Mouse (Mus musculus) MEL (cell line): ENCODE measurements around the gene Zmynd11. TPM values are rescaled to one million over a fixed set of nuclear protein-coding genes. Genes with fewer than 3 reads are reported as not detected.

Experiments
- DNase-seq: peaks from one replicate; pipeline ENCODE4 v3.0.0; 2011; ENCODE audit warnings: low read depth, low spot score
- H3K27ac ChIP-seq: 2 replicates; pipeline ENCODE4 v1.5.1; 2012; ENCODE audit warnings: low read depth, mild to moderate bottlenecking, control low read depth, low read length, moderate library complexity; ENCODE audit not compliant: control insufficient read depth
- H3K27me3 ChIP-seq, 2 experiments: fragments of 150-350 bp in 1 of 2; sonication (generic) in 1 of 2; 2 replicates each; pipeline ENCODE4 v1.6.1; 2012; ENCODE audit warnings: low read length in 2 of 2, mild to moderate bottlenecking in 2 of 2, improper control_type of control experiment in 1 of 2, moderate library complexity in 1 of 2; ENCODE audit not compliant: insufficient read depth in 2 of 2, control insufficient read depth in 1 of 2
- H3K36me3 ChIP-seq, 2 experiments: 2 replicates each; pipeline ENCODE4 v1.6.1; 2012 to 2014; ENCODE audit warnings: low read length in 2 of 2, improper control_type of control experiment in 1 of 2, inconsistent platforms in 1 of 2, mild to moderate bottlenecking in 1 of 2; ENCODE audit not compliant: insufficient read depth in 2 of 2, control insufficient read depth in 1 of 2
- H3K4me1 ChIP-seq, 2 experiments: fragments of 150-350 bp in 1 of 2; sonication (generic) in 1 of 2; 2 replicates each; pipeline ENCODE4 v1.6.1; 2012; ENCODE audit warnings: low read length in 2 of 2, improper control_type of control experiment in 1 of 2, mild to moderate bottlenecking in 1 of 2; ENCODE audit not compliant: insufficient read depth in 2 of 2, control insufficient read depth in 1 of 2
- H3K4me3 ChIP-seq, 2 experiments: fragments of 150-350 bp in 1 of 2; sonication (generic) in 1 of 2; 2 replicates each; pipeline ENCODE4 v1.5.1; 2012; ENCODE audit warnings: low read depth in 2 of 2, low read length in 2 of 2, mild to moderate bottlenecking in 2 of 2, moderate library complexity in 2 of 2, control low read depth in 1 of 2, improper control_type of control experiment in 1 of 2; ENCODE audit not compliant: control insufficient read depth in 1 of 2, insufficient read depth in 1 of 2
- H3K79me2 ChIP-seq: 2 replicates; pipeline ENCODE4 v1.6.1; 2012; ENCODE audit warnings: mild to moderate bottlenecking, low read length, moderate library complexity; ENCODE audit not compliant: control insufficient read depth, poor library complexity, insufficient read depth
- H3K9ac ChIP-seq: 2 replicates; pipeline ENCODE4 v1.6.1; 2012; ENCODE audit warnings: low read depth, mild to moderate bottlenecking, control low read depth, low read length, moderate library complexity; ENCODE audit not compliant: control insufficient read depth, poor library complexity, severe bottlenecking
- H3K9me3 ChIP-seq: fragments of 150-350 bp; sonication (generic); replicated peaks from 2 replicates; pipeline ENCODE4 v1.6.1; 2012; ENCODE audit warnings: mild to moderate bottlenecking, low read length, improper control_type of control experiment, moderate library complexity; ENCODE audit not compliant: insufficient read depth
- CHD1 ChIP-seq: IDR thresholded peaks from 2 replicates; pipeline ENCODE4 v1.6.1; 2012; ENCODE audit warnings: low read depth, mild to moderate bottlenecking, inconsistent platforms, low read length, improper control_type of control experiment
- CTCF ChIP-seq, 3 experiments: IDR thresholded peaks in 2 of 3; conservative IDR thresholded peaks in 1 of 3; 2 replicates each; pipeline ENCODE4 v1.5.1; 2011 to 2012; ENCODE audit warnings: low read length in 3 of 3, low read depth in 2 of 3, mild to moderate bottlenecking in 2 of 3, improper control_type of control experiment in 1 of 3, inconsistent platforms in 1 of 3, mixed read lengths in 1 of 3, moderate library complexity in 1 of 3; ENCODE audit not compliant: control insufficient read depth in 1 of 3, insufficient read depth in 1 of 3, poor library complexity in 1 of 3, severe bottlenecking in 1 of 3
- EP300 ChIP-seq, 2 experiments: IDR thresholded peaks; 2 replicates each; pipeline ENCODE4 v1.6.1; 2011; ENCODE audit warnings: improper control_type of control experiment in 2 of 2, low read length in 2 of 2, low read depth in 1 of 2, mild to moderate bottlenecking in 1 of 2
- ETS1 ChIP-seq: IDR thresholded peaks from 2 replicates; pipeline ENCODE4 v1.6.1; 2012; ENCODE audit warnings: low read depth, mild to moderate bottlenecking, inconsistent platforms, low read length, improper control_type of control experiment, moderate library complexity
- GABPA ChIP-seq: IDR thresholded peaks from 2 replicates; pipeline ENCODE4 v1.6.1; 2012; ENCODE audit warnings: low read depth, mild to moderate bottlenecking, inconsistent platforms, low read length, improper control_type of control experiment, moderate library complexity
- MAX ChIP-seq: IDR thresholded peaks from 2 replicates; pipeline ENCODE4 v1.6.1; 2011; ENCODE audit warnings: low read length, improper control_type of control experiment
- MXI1 ChIP-seq: IDR thresholded peaks from 2 replicates; pipeline ENCODE4 v1.6.1; 2011; ENCODE audit warnings: mild to moderate bottlenecking, low read depth, low read length, improper control_type of control experiment
- MYB ChIP-seq: IDR thresholded peaks from 2 replicates; pipeline ENCODE4 v1.6.1; 2011; ENCODE audit warnings: mild to moderate bottlenecking, low read depth, low read length, improper control_type of control experiment
- NELFE ChIP-seq: IDR thresholded peaks from 2 replicates; pipeline ENCODE4 v1.6.1; 2011; ENCODE audit warnings: low read depth, low read length, improper control_type of control experiment
- POLR2A ChIP-seq, 2 experiments: IDR thresholded peaks; 2 replicates each; pipeline ENCODE4 v1.6.1; 2011 to 2012; ENCODE audit warnings: low read length in 2 of 2, mild to moderate bottlenecking in 2 of 2, control low read depth in 1 of 2, improper control_type of control experiment in 1 of 2, low read depth in 1 of 2, moderate library complexity in 1 of 2; ENCODE audit not compliant: control insufficient read depth in 1 of 2, insufficient read depth in 1 of 2, poor library complexity in 1 of 2
- POLR2AphosphoS5 ChIP-seq: IDR thresholded peaks from 2 replicates; pipeline ENCODE4 v1.6.1; 2012; ENCODE audit warnings: low read depth, borderline replicate concordance, mild to moderate bottlenecking, inconsistent platforms, low read length, moderate library complexity, mixed read lengths
- RAD21 ChIP-seq: IDR thresholded peaks from 2 replicates; pipeline ENCODE4 v1.6.1; 2011; ENCODE audit warnings: mild to moderate bottlenecking, low read depth, low read length, improper control_type of control experiment
- SIN3A ChIP-seq: IDR thresholded peaks from 2 replicates; pipeline ENCODE4 v1.6.1; 2012; ENCODE audit warnings: low read length, improper control_type of control experiment, inconsistent platforms
- SMC3 ChIP-seq: IDR thresholded peaks from 2 replicates; pipeline ENCODE4 v1.6.1; 2011; ENCODE audit warnings: low read depth, low read length, improper control_type of control experiment
- TAL1 ChIP-seq: IDR thresholded peaks from 2 replicates; pipeline ENCODE4 v1.6.1; 2012; ENCODE audit warnings: mild to moderate bottlenecking, inconsistent platforms, low read length, moderate library complexity, mixed read lengths
- TCF12 ChIP-seq: IDR thresholded peaks from 2 replicates; pipeline ENCODE4 v1.6.1; 2014; ENCODE audit warnings: low read depth, mild to moderate bottlenecking, inconsistent platforms, low read length, improper control_type of control experiment, moderate library complexity
- ZC3H11A ChIP-seq: IDR thresholded peaks from 2 replicates; pipeline ENCODE4 v1.6.1; 2012; ENCODE audit warnings: low read depth, mild to moderate bottlenecking, inconsistent platforms, low read length, improper control_type of control experiment
- ZKSCAN1 ChIP-seq: IDR thresholded peaks from 2 replicates; pipeline ENCODE4 v1.6.1; 2012; ENCODE audit warnings: low read depth, mild to moderate bottlenecking, inconsistent platforms, low read length, improper control_type of control experiment, moderate library complexity
- ZMIZ1 ChIP-seq: IDR thresholded peaks from 2 replicates; pipeline ENCODE4 v1.6.1; 2012; ENCODE audit warnings: low read depth, mild to moderate bottlenecking, inconsistent platforms, low read length, improper control_type of control experiment, moderate library complexity
- polyA plus RNA-seq, 2 experiments: library from polyadenylated mRNA; stranded (reverse) in 1 of 2; unstranded in 1 of 2; fragments of >175 nt in 1 of 2; fragments of >200 nt in 1 of 2; gene quantifications; 2 replicates each; pipeline versions ENCODE4 v1.2.1 to v1.2.4; 2012; ENCODE audit warnings: low replicate concordance in 2 of 2, low read depth in 1 of 2; ENCODE audit not compliant: insufficient read length in 2 of 2, insufficient read depth in 1 of 2, missing spikeins in 1 of 2
- total RNA-seq: library from RNA; depleted of rRNA; stranded (reverse); fragments of 300-350 nt; gene quantifications from 2 replicates; pipeline ENCODE4 v1.2.3, GENCODE M21; 2012

The Zmynd11 gene
- total and polyA plus RNA-seq, 3 experiments, result 21.8 to 310 (median 33.0) TPM

DNA sequence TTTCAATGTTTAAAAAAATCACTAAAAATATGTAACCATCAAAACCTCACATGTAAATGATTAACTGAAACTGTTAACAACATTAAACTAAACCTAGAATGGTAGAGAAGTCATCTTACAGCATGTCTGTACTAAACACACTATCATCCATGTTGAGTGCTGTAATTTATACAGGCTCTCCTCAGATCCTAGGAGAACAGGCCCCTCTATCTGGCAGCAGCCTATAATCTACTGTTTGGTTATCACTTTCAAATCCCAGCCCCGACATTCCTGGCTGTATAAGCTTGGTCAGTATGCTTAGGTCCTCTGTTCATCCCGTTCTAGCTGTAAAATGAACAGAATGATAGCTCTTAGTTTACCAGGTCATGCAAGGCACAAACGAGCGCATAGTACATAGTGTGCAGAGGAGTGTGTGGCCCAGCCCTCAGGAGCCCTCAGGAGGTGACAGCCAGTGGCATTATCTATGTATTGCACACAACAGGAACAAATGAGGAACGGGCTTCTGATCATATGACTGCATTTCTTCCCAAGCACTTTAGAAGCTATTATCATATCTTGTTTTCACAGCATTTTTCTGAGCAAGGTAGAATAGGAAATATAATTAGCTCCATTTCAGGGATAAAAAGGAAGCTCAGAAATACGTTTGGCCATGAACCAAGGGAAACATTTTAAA is 51.5 kb downstream of the Zmynd11 start (continued):
- no peak for TF ChIP-seq GABPA
- no peak for TF ChIP-seq CHD1
- TF ChIP-seq ETS1, result peak; percentile 82
- TF ChIP-seq ZC3H11A, result no peak
- peak; percentile 90 for TF ChIP-seq TCF12
- TF ChIP-seq CTCF (IDR thresholded peaks at IDR 0.05 in 2 of 3, conservative IDR thresholded peaks at IDR 0.05 in 1 of 3; ENCODE audit: control insufficient read depth in 1 of 3, insufficient read depth in 1 of 3, low read depth in 2 of 3, low read length in 3 of 3, poor library complexity in 1 of 3, severe bottlenecking in 1 of 3), result no peak
- peak; percentile 44; the same call in 1 of the 2 replicates for TF ChIP-seq MAX
- no peak for TF ChIP-seq MYB
- no peak for TF ChIP-seq ZKSCAN1
- TF ChIP-seq TAL1, result peak; percentile 92
- no peak for TF ChIP-seq NELFE
- TF ChIP-seq SIN3A, result peak; percentile 69

DNA sequence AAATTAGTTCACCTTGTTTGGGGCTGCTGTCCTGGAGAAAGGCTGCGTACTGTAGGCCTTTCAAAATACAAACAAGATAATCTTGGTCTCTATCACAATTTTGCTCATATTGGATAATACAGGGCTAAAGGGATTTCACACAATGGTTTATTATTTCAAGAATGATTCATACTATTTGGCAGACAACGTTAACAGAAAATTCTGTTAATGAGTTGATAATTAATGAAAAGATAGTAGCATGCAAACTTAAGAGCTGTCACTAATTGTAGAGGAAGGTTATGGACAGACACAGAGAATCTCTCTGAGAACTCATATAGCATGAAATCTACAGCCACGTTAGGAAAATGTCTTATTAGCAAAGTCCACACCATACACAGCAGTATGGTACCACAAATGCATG is 52.2 kb downstream of the Zmynd11 start:
- peaks cover 1 to 25% of the 10 kb centered on the region in 2 experiments for H3K36me3 ChIP-seq
- no peak overlapping the region for H3K9ac ChIP-seq
- DNase-seq, result peak; percentile 21
- H3K27ac ChIP-seq, result 0 out of 2 replicates have a peak overlapping the region, but pooled peaks have one; percentile 44
- no peak overlapping the region; a peak in 1 of 4 replicates for H3K4me3 ChIP-seq
- H3K4me1 ChIP-seq, result peaks cover 3 to 21% of the 10 kb centered on the region in 2 experiments; a peak in 3 of 4 replicates
- H3K27me3 ChIP-seq, result no peaks in the 10 kb centered on the region
- H3K79me2 ChIP-seq, result no peaks in the 10 kb centered on the region
- TF ChIP-seq ETS1 (peak; percentile 36; the same call in 1 of the 2 replicates), ZMIZ1 (no peak), TCF12 (peak; percentile 25; the same call in 1 of the 2 replicates), RAD21 (no peak), POLR2A (IDR thresholded peaks at IDR 0.05; ENCODE audit: control insufficient read depth in 1 of 2, insufficient read depth in 1 of 2, low read depth in 1 of 2, low read length in 2 of 2, poor library complexity in 1 of 2) (no peak), EP300 (IDR thresholded peaks at IDR 0.05; ENCODE audit: low read depth in 1 of 2, low read length in 2 of 2) (peak; percentile 29 to 49), POLR2AphosphoS5 (no peak), SMC3 (no peak), MAX (no peak), TAL1 (no peak), MXI1 (no peak; the same call in 1 of the 2 replicates)
- H3K9me3 ChIP-seq, result no peaks in the 10 kb centered on the region
